Mouse (Mus musculus): Measurements from ENCODE around the gene Ccdc91. TPM values are rescaled to one million over a fixed set of nuclear protein-coding genes. Genes with fewer than 3 reads are reported as not detected.

Ccdc91 gene
- 18.8 TPM for total RNA-seq (2023)

GRCm38 (mm10) chr6:147475727-147476613 is at the start of gene Ccdc91:
Ccdc91 (plus strand) TSS chr6:147475828.

Other genes starting within 250 kb of the Ccdc91 start
- gene Pthlh, start 211.6 kb upstream of the Ccdc91 start, total RNA-seq (2023): not detected

Data from CD8-positive naive resting alpha-beta T cell, adult 57 days (primary cell).